7 mouse cellular contexts compared by ENCODE assay signal in the genomic region with DNA sequence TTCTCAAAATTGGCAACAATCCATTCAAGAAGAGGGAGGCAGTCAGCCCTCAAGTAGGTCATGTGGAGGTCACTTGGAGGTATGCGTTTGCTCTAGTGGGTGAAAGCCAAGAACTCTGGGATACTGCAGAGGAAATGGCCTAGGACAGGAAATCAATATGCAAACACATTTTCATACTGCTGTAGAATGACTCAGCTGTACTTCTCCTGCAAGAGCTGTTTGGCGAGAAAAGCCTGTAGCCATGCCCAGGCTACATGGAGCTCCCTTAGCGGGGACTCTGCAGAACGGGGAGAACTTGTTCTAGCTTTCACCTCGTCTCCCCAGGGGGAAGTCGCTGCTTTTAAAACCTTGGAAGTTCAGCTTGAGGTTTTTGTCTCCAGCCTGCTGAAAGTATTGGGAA.
DNase-seq lines count a peak whose midpoint lies in the region; ATAC-seq and TF ChIP-seq lines count a peak whose summit lies in the region.

No protein-coding gene starts in this region.

- TF ChIP-seq EP300 in liver, embryonic 14.5 days (IDR thresholded peaks at IDR 0.05; ENCODE audit: low read depth), result no peak

- no peaks in the 10 kb centered on the region for H3K27me3 ChIP-seq in heart, embryonic 12.5 days (replicated peaks)
- no peaks in the 10 kb centered on the region for H3K27me3 ChIP-seq in liver, embryonic 14.5 days (ENCODE audit: control insufficient read depth, insufficient read depth, low read length)
- no peaks in the 10 kb centered on the region for H3K27me3 ChIP-seq in midbrain, embryonic 14.5 days (ENCODE audit: control insufficient read depth, insufficient read depth, low read length)
- no peaks in the 10 kb centered on the region for H3K27me3 ChIP-seq in forebrain, embryonic 16.5 days (replicated peaks; ENCODE audit: control insufficient read depth, insufficient read depth, low read length)

- no peaks in the 10 kb centered on the region for H3K9me3 ChIP-seq in ES-E14 (ENCODE audit: control insufficient read depth, insufficient read depth, low read depth, low read length)
- no peaks in the 10 kb centered on the region for H3K9me3 ChIP-seq in heart, embryonic 12.5 days (replicated peaks)
- H3K9me3 ChIP-seq in liver, embryonic 14.5 days (ENCODE audit: control insufficient read depth, low read length), result no peaks in the 10 kb centered on the region
- no peaks in the 10 kb centered on the region for H3K9me3 ChIP-seq in midbrain, embryonic 14.5 days (ENCODE audit: control insufficient read depth, low read length)
- H3K9me3 ChIP-seq in forebrain, embryonic 16.5 days (ENCODE audit: control insufficient read depth, low read length), result no peaks in the 10 kb centered on the region

- no peaks in the 10 kb centered on the region for H3K36me3 ChIP-seq in ES-E14 (ENCODE audit: control insufficient read depth, insufficient read depth, low read length, poor library complexity, severe bottlenecking)
- peaks cover 85% of the 10 kb centered on the region for H3K36me3 ChIP-seq in heart, embryonic 12.5 days
- no peaks in the 10 kb centered on the region; the same call in 1 of the 2 replicates for H3K36me3 ChIP-seq in liver, embryonic 14.5 days (replicated peaks; ENCODE audit: control insufficient read depth, insufficient read depth, low read depth)
- peaks cover 14% of the 10 kb centered on the region for H3K36me3 ChIP-seq in midbrain, embryonic 14.5 days (ENCODE audit: control insufficient read depth, insufficient read depth, low read length)
- H3K36me3 ChIP-seq in forebrain, embryonic 16.5 days (ENCODE audit: control insufficient read depth, insufficient read depth), result peaks cover 11% of the 10 kb centered on the region

- DNase-seq in 3T3-L1 (ENCODE audit: low read depth, low spot score) (peak; percentile 91), ES-E14 (ENCODE audit: low read depth, low spot score) (no peak)
- no peak for DNase-seq in liver, embryonic 14.5 days (ENCODE audit: low read depth in 3 of 3, low spot score in 3 of 3)
- DNase-seq in midbrain, embryonic 14.5 days, result no peak
- DNase-seq in right cerebral cortex, adult 2 months (ENCODE audit: low spot score in 2 of 2), result no peak

- H3K4me1 ChIP-seq in ES-E14 (ENCODE audit: control insufficient read depth in 2 of 2, insufficient read depth in 2 of 2, low read length in 2 of 2, poor library complexity in 1 of 2), result no peaks in the 10 kb centered on the region; a peak in 1 of 4 replicates
- H3K4me1 ChIP-seq in heart, embryonic 12.5 days (replicated peaks), result peaks cover 36% of the 10 kb centered on the region
- H3K4me1 ChIP-seq in liver, embryonic 14.5 days (replicated peaks; ENCODE audit: control insufficient read depth in 2 of 2, insufficient read depth in 2 of 2, low read length in 1 of 2), result no peaks in the 10 kb centered on the region; a peak in 1 of 4 replicates
- H3K4me1 ChIP-seq in midbrain, embryonic 14.5 days (ENCODE audit: control insufficient read depth, insufficient read depth, low read length), result no peaks in the 10 kb centered on the region
- no peaks in the 10 kb centered on the region for H3K4me1 ChIP-seq in forebrain, embryonic 16.5 days (replicated peaks; ENCODE audit: control insufficient read depth, insufficient read depth, low read length)

- H3K27ac ChIP-seq in ES-E14 (ENCODE audit: insufficient read depth, low read depth, low read length, poor library complexity, severe bottlenecking), result no peak overlapping the region
- H3K27ac ChIP-seq in heart, embryonic 12.5 days (ENCODE audit: poor library complexity, severe bottlenecking), result peak overlapping the region; percentile 64
- no peak overlapping the region for H3K27ac ChIP-seq in liver, embryonic 14.5 days
- no peak overlapping the region for H3K27ac ChIP-seq in midbrain, embryonic 14.5 days (replicated peaks; ENCODE audit: low read depth, low read length)
- no peak overlapping the region for H3K27ac ChIP-seq in forebrain, embryonic 16.5 days (ENCODE audit: low read length)

- H3K9ac ChIP-seq in ES-E14 (ENCODE audit: insufficient read depth, low read depth, low read length, poor library complexity, severe bottlenecking), result no peak overlapping the region
- no peak overlapping the region for H3K9ac ChIP-seq in heart, embryonic 12.5 days
- no peak overlapping the region for H3K9ac ChIP-seq in liver, embryonic 14.5 days (replicated peaks)
- no peak overlapping the region for H3K9ac ChIP-seq in midbrain, embryonic 14.5 days (replicated peaks; ENCODE audit: low read length)
- no peak overlapping the region for H3K9ac ChIP-seq in forebrain, embryonic 16.5 days (replicated peaks; ENCODE audit: low read depth, low read length)

- no peak overlapping the region for H3K4me3 ChIP-seq in ES-E14 (ENCODE audit: insufficient read depth in 1 of 2, low read depth in 1 of 2, low read length in 2 of 2, poor library complexity in 1 of 2, severe bottlenecking in 1 of 2)
- H3K4me3 ChIP-seq in heart, embryonic 12.5 days, result no peak overlapping the region
- no peak overlapping the region for H3K4me3 ChIP-seq in liver, embryonic 14.5 days (ENCODE audit: insufficient read depth in 1 of 2, low read depth in 2 of 2, low read length in 2 of 2)
- H3K4me3 ChIP-seq in midbrain, embryonic 14.5 days (replicated peaks; ENCODE audit: low read depth, low read length), result no peak overlapping the region
- no peak overlapping the region for H3K4me3 ChIP-seq in forebrain, embryonic 16.5 days (replicated peaks; ENCODE audit: low read length)

- 61% methylated on average over 6 of the region's 6 CpGs for WGBS in heart, embryonic 12.5 days
- 64% methylated on average over 6 of the region's 6 CpGs for WGBS in liver, embryonic 14.5 days (ENCODE audit: insufficient replicate concordance)
- 84% methylated on average over 6 of the region's 6 CpGs for WGBS in midbrain, embryonic 14.5 days
- 83% methylated on average over 6 of the region's 6 CpGs for WGBS in forebrain, embryonic 16.5 days

- in situ Hi-C loops in ES-E14 (cut with MboI; ENCODE audit: low sequenced_read_pairs in 2 of 2, unreplicated experiment in 2 of 2), result no loop called here

- H3K4me2 ChIP-seq in heart, embryonic 12.5 days, result no peak overlapping the region
- H3K4me2 ChIP-seq in liver, embryonic 14.5 days (ENCODE audit: low read depth), result no peak overlapping the region
- no peak overlapping the region for H3K4me2 ChIP-seq in midbrain, embryonic 14.5 days (ENCODE audit: low read length)
- no peak overlapping the region for H3K4me2 ChIP-seq in forebrain, embryonic 16.5 days (ENCODE audit: low read length)

- no peak for TF ChIP-seq CTCF in liver, embryonic 14.5 days (IDR thresholded peaks at IDR 0.05; ENCODE audit: low read depth)

- no peak for ATAC-seq in heart, embryonic 12.5 days (ENCODE audit: insufficient number of reproducible peaks, low FRiP score)
- 0 out of 2 replicates have a peak, but pooled peaks have one; percentile 23 for ATAC-seq in liver, embryonic 14.5 days (ENCODE audit: insufficient read depth)
- ATAC-seq in midbrain, embryonic 14.5 days (ENCODE audit: low FRiP score, low TSS enrichment), result no peak
- no peak for ATAC-seq in forebrain, embryonic 16.5 days

TF ChIP-seq in ES-E14, 5 proteins besides CTCF, POLR2A, EP300 and RAD21:
- TF ChIP-seq MAFK (IDR thresholded peaks at IDR 0.05; ENCODE audit: insufficient read depth, low read depth, low read length) (0 out of 2 replicates have a peak, but pooled peaks have one; percentile 34), ZNF384 (IDR thresholded peaks at IDR 0.05; ENCODE audit: low read depth, low read length) (no peak)
